Mouse (Mus musculus) liver, postnatal 0 days (tissue): ENCODE results near the gene Dync1i2. TPM values are rescaled to one million over a fixed set of nuclear protein-coding genes. Genes with fewer than 3 reads are reported as not detected.

Source experiments
- ATAC-seq: fragments of 200-750 bp; cut with Nextera tagmentation; 2 replicates; pipeline ENCODE4 v1.8.0; 2017; ENCODE audit warnings: mild to moderate bottlenecking, moderate library complexity
- DNase-seq: peaks from one replicate; pipeline ENCODE4 v3.0.0-alpha.2; 2016
- H3K27ac ChIP-seq: fragments of 300-500 bp; sonication (generic); 2 replicates; pipeline ENCODE4 v1.5.1; 2014; ENCODE audit warnings: antibody characterized with exemption, moderate library complexity, mild to moderate bottlenecking, low read depth
- H3K27me3 ChIP-seq: fragments of 300-500 bp; sonication (generic); 2 replicates; pipeline ENCODE4 v1.6.1; 2014; ENCODE audit warnings: low read length, control low read depth, mixed read lengths; ENCODE audit not compliant: insufficient read depth
- H3K36me3 ChIP-seq: fragments of 300-500 bp; sonication (generic); replicated peaks from 2 replicates; pipeline ENCODE4 v1.6.1; 2014; ENCODE audit warnings: mild to moderate bottlenecking, control low read depth, low read length, moderate library complexity, mixed read lengths; ENCODE audit not compliant: insufficient read depth
- H3K4me1 ChIP-seq: fragments of 300-500 bp; sonication (generic); 2 replicates; pipeline ENCODE4 v1.6.1; 2014; ENCODE audit warnings: antibody characterized with exemption, mild to moderate bottlenecking, control low read depth; ENCODE audit not compliant: insufficient read depth
- H3K4me2 ChIP-seq: fragments of 300-500 bp; sonication (generic); 2 replicates; pipeline ENCODE4 v1.6.1; 2014; ENCODE audit warnings: low read depth, mild to moderate bottlenecking, low read length, moderate library complexity, mixed read lengths
- H3K4me3 ChIP-seq: fragments of 300-500 bp; sonication (generic); 2 replicates; pipeline ENCODE4 v1.5.1; 2014; ENCODE audit warnings: low read depth, low read length
- H3K9ac ChIP-seq: fragments of 300-500 bp; sonication (generic); replicated peaks from 2 replicates; pipeline ENCODE4 v1.6.1; 2014; ENCODE audit warnings: mild to moderate bottlenecking, moderate library complexity
- H3K9me3 ChIP-seq: fragments of 300-500 bp; sonication (generic); 2 replicates; pipeline ENCODE4 v1.6.1; 2016; ENCODE audit warnings: mild to moderate bottlenecking, control low read depth, low read length, mixed read lengths
- CTCF ChIP-seq: sonication (generic); IDR thresholded peaks from 2 replicates; pipeline ENCODE4 v1.5.1; 2016; ENCODE audit warnings: antibody characterized with exemption, low read depth
- EP300 ChIP-seq: IDR thresholded peaks from 2 replicates; pipeline ENCODE4 v1.6.1; 2016; ENCODE audit warnings: antibody characterized with exemption, low read depth, mild to moderate bottlenecking
- WGBS: fragments of 180-500 bp; shearing (Covaris S2); extraction: QIAGEN DNeasy Blood & Tissue Kit; methylation state at CpG from one replicate; pipeline ENCODE4 v1.1.7; 2014; ENCODE audit not compliant: insufficient replicate concordance; 5-methylcytosine and 5-hydroxymethylcytosine counted together
- polyA plus RNA-seq: library from polyadenylated mRNA; unstranded; fragments of >200 nt; fragmentation: Nextera tagmentation; extraction: Ambion mirVana; gene quantifications from 2 replicates; pipeline ENCODE4 v1.2.1, GENCODE M21; 2015

Dync1i2 gene
- polyA plus RNA-seq, 1 experiment from 2014 or later: 21.5 TPM

- ATAC-seq: no peak
- Histone ChIP-seq H3K9ac (no peak overlapping the region), H3K4me3 (no peak overlapping the region), H3K4me1 (no peaks in the 10 kb centered on the region), H3K27ac (no peak overlapping the region), H3K9me3 (no peaks in the 10 kb centered on the region), H3K36me3 (peaks cover 7% of the 10 kb centered on the region), H3K27me3 (no peaks in the 10 kb centered on the region), H3K4me2 (no peak overlapping the region)
- TF ChIP-seq CTCF: no peak
- TF ChIP-seq EP300: no peak
- no peak for DNase-seq
Measured at GRCm38 (mm10) chr2:71303221-71303620, 91.7 kb downstream of the Dync1i2 start.

GRCm38 (mm10) chr2:71304821-71305220 is 93.3 kb downstream of the Dync1i2 start:
- DNase-seq: no peak
- H3K4me3 ChIP-seq: no peak overlapping the region
- H3K27me3 ChIP-seq: no peaks in the 10 kb centered on the region
- H3K4me1 ChIP-seq: no peaks in the 10 kb centered on the region
- H3K27ac ChIP-seq: no peak overlapping the region
- no peak overlapping the region for H3K9ac ChIP-seq
- ATAC-seq: no peak
- H3K9me3 ChIP-seq: no peaks in the 10 kb centered on the region
- TF ChIP-seq CTCF (no peak), EP300 (no peak)
- peaks cover 13% of the 10 kb centered on the region for H3K36me3 ChIP-seq
- WGBS: 68% methylated on average over 3 of the region's 3 CpGs
- no peak overlapping the region for H3K4me2 ChIP-seq

GRCm38 (mm10) chr2:71306357-71306756 is 94.9 kb downstream of the Dync1i2 start:
- Histone ChIP-seq H3K27ac (no peak overlapping the region), H3K9me3 (no peaks in the 10 kb centered on the region), H3K4me3 (no peak overlapping the region), H3K9ac (no peak overlapping the region), H3K4me2 (no peak overlapping the region), H3K36me3 (peaks cover 17% of the 10 kb centered on the region), H3K4me1 (no peaks in the 10 kb centered on the region), H3K27me3 (no peaks in the 10 kb centered on the region)
- no peak for TF ChIP-seq EP300
- no peak for TF ChIP-seq CTCF
- DNase-seq (no peak), ATAC-seq (no peak)

- H3K36me3 ChIP-seq: peaks cover 36% of the 10 kb centered on the region
- no peaks in the 10 kb centered on the region for H3K4me1 ChIP-seq
- 83% methylated on average over 2 of the region's 2 CpGs for WGBS
- H3K27ac ChIP-seq: no peak overlapping the region
- H3K9me3 ChIP-seq: no peaks in the 10 kb centered on the region
- H3K4me2 ChIP-seq: no peak overlapping the region
- H3K9ac ChIP-seq: no peak overlapping the region
- TF ChIP-seq EP300 (no peak), CTCF (no peak)
- ATAC-seq (no peak), DNase-seq (no peak)
- no peak overlapping the region for H3K4me3 ChIP-seq
- H3K27me3 ChIP-seq: no peaks in the 10 kb centered on the region
Measured at GRCm38 (mm10) chr2:71309726-71310125, 98.2 kb downstream of the Dync1i2 start.

GRCm38 (mm10) chr2:71312067-71312466 is 100.6 kb downstream of the Dync1i2 start:
- Histone ChIP-seq H3K4me3 (no peak overlapping the region), H3K4me2 (no peak overlapping the region), H3K4me1 (no peaks in the 10 kb centered on the region), H3K27ac (no peak overlapping the region), H3K9ac (no peak overlapping the region), H3K36me3 (peaks cover 43% of the 10 kb centered on the region), H3K9me3 (no peaks in the 10 kb centered on the region), H3K27me3 (no peaks in the 10 kb centered on the region)
- WGBS: 72% methylated on average over 10 of the region's 10 CpGs
- ATAC-seq: no peak
- DNase-seq: no peak
- TF ChIP-seq EP300 (no peak), CTCF (no peak)

Other genes starting within 250 kb of the Dync1i2 start
- gene Dcaf17, start 156.4 kb upstream of the Dync1i2 start, polyA plus RNA-seq: 10.8 and 11.8 TPM in 2 replicates
- gene Mettl8, start 156.1 kb upstream of the Dync1i2 start, polyA plus RNA-seq: 3.8 and 4.0 TPM in 2 replicates
- gene Cybrd1, start 93.8 kb upstream of the Dync1i2 start, polyA plus RNA-seq: 0.20 and 0.22 TPM in 2 replicates
- 20.5 and 21.0 TPM in 2 replicates for gene Slc25a12, start 156.0 kb downstream of the Dync1i2 start, polyA plus RNA-seq
- 49.2 and 53.6 TPM in 2 replicates for gene Hat1, start 177.3 kb downstream of the Dync1i2 start, polyA plus RNA-seq
- 21.1 and 21.7 TPM in 2 replicates for gene Metap1d, start 241.6 kb downstream of the Dync1i2 start, polyA plus RNA-seq